Mouse (Mus musculus): Measurements from ENCODE around the gene Tsc2.
A peak's percentile ranks its signal among the peaks of the same experiment; 100 is the strongest.

Tsc2 gene

DNA sequence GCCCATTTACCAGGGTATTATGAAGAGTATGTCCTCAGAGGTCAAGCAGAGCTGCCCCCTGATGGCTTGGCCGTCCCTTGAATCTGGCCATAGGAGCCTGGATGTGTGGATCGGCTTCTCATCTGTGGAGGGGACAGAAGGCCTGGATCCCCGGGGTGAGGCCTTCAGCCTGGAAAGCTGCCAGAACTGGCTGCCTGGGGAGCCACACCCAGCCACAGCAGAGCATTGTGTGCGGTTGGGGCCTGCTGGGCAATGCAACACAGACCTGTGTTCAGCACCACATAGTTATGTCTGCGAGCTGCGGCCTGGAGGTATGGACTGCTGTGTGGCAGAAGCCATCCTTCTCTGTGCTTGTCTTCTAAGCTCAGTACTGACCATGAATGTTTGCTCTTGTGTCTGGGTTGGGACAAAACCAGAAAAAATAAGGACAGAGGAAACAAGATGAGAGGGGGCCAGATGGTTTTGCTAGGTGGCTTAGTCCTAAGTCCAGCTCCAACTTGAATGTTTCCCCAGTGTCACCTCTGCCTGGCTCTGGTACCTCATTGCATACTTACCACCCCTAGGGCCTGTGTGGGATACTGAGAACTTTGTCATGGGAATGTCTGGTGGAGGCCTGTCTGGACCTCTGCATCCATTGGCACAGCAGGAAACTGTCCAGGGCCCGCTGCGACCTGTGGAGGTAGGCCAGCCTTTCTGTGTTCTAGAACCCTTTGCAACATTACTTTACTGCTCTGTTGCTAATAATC lies 65.2 kb downstream of the Tsc2 start:
- peak; percentile 36 for DNase-seq (ENCODE audit: low read depth)

DNA sequence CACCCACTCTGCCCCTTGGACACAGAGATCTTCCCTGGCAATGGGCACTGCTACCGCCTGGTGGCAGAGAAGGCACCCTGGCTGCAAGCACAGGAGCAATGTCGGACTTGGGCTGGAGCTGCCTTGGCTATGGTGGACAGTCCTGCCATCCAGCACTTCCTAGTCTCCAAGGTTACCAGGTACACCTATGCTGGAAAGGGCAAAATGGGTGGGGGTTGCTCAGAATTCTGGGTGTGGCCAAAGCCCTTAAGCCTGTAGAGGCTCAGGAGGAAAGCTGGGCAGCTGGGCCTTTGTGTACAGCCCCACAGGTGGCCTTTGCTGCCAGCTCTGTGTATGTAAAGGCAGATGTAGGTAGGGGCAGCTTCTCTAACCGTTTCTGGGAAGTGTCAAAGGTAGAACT lies 66.6 kb downstream of the Tsc2 start:
- no peak for DNase-seq (ENCODE audit: low read depth)

DNA sequence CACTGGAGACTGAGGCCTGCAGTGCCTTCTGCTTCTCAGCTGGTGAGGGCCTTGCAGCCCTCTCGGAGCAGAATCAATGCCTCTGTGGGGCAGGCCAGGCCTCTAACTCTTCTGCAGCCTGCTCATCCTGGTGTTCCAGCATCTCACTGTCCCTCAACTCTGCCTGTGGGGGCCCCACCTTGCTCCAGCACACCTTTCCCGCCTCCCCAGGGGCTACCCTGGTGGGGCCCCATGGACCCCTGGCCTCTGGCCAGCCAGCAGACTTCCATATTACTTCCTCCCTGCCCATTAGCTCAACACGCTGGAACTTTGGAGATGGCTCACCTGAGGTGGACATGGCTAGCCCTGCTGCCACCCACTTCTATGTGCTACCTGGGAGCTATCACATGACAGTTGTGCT lies 67.3 kb downstream of the Tsc2 start:
- DNase-seq (ENCODE audit: low read depth): no peak

DNA sequence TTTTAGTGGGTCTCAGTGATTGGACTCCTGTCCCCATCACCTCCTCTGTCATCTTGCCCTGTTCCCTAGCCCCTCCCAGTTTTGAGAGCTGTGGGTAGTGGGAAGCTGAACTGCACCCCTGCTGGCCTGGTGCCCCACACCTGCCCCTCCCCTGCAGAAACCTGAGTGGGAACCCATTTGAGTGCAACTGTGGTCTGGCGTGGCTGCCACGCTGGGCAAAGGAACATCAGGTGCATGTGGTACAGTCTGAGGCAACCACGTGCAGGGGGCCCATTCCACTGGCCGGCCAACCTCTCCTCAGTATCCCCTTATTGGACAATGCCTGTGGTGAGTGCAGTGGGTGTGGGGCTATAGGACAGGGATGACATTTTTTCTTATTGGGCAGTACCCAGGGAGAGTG lies 68.0 kb downstream of the Tsc2 start:
- no peak for DNase-seq (ENCODE audit: low read depth)

DNA sequence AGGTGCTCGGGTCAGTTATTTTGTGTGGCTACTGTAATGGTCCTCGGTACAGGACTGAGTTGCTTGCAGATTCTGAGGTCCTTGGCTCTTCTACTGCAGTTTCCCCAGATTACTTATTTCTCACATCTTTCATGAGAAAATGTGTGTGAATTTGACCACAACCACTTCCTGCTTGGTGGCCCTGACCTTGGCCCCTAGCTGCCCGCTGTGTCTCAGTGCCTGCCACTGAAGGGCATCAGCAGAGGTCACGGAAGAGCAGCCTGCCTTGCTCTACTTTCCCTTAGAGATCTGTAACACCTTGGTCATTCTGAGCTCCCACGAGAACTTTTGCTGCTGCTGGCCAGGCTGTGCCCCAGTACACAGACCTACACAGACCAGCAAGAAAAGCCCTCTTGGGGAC lies 68.8 kb downstream of the Tsc2 start:
- DNase-seq (ENCODE audit: low read depth): no peak

DNA sequence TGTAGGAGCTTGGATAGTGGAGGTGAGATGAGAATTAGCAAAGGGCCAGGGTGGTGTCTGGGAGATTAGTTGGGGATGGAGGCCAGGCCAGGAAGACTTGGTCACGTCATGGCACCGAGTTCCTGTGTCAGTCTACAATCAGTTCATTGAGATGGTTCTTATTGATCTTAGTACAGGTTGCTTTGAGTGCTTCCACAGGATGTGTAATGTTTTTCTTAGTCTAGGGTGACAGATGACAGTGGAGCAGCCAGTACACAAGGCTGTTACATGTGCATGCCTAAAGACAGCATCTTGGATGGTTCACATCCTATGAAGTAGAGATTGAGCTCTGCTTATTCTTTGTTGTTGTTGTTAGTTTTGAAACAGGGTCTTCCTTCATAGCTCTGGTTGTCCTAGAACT lies 70.8 kb downstream of the Tsc2 start:
- DNase-seq (ENCODE audit: low read depth): no peak

DNA sequence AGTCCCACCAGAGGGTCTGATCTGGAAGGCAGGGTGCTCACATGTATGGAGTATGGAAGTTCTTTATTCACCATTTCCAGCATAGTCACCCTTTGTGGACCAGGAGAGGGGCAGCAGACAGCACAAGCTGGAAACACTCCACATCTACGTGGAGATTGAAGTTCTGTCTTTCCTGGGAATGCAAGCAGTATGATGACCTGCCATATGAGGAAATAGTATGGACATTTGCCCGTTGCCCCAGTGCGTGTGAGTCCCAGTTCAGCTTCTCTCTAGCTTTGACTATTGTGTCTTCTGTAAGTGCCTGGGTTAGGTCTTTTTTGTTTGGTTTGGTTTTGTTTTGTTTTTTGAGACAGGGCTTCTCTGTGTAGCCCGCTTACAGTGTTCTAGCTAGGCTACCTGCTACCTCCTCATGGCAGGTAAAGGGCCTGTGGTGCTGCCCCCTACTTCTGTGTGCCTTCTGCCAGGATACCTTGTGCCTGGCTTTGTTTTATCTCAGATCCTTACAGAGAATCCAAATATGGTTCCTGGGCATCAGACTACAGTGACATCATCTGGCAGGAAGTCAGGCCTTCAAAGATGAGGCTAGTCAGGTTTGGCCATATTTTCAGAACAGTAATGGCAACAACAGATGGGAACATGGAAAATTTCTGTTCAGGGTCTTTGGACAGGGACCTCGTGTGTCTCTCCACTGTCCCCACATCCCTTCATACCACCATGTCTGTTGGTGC lies 72.0 kb downstream of the Tsc2 start:
- DNase-seq (ENCODE audit: low read depth): no peak

DNA sequence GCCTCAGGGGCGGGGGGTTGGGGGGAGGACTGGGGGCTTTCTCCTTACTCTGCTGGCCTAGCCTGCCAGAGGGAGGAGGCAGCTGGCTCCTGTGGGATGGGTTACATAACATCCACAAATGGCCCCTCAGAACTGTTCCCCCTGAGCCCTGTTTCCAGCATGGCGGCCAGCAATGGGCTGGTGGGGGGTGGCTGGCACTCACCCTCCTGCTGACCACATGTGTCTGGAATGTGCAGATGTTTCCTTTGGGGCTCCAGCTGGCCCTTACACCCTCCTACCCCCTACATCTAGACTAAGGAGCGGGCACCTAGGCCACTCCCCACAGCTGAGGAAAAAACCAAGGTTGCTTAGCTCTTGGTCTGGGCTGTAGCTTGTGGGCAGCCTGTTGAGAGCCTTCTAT lies 73.3 kb downstream of the Tsc2 start:
- no peak for DNase-seq (ENCODE audit: low read depth)

DNA sequence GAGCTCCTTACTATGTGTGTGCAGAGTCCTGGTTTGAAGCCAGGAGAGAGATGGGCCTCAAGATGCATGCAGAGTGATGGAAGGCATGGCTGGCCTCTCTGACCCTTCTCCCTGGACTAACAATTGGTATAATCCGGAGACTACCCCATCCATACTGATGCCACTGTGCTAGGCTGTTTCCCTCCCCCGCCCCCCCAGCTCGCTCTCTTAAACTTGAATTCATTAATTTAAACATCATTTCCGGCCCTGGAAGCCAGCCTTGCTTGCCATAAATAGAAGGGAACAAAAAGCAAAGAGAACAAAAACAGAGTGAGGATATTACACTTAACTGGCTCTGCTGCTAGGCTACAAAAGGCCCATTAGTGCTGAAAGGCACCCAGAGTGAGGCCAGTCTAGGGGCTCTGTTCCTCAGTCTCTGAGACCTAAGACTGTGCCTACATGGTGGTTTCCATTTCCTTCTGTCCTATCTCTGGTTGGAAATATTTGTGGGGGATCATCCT lies 73.8 kb downstream of the Tsc2 start:
- DNase-seq (ENCODE audit: low read depth): no peak

DNA sequence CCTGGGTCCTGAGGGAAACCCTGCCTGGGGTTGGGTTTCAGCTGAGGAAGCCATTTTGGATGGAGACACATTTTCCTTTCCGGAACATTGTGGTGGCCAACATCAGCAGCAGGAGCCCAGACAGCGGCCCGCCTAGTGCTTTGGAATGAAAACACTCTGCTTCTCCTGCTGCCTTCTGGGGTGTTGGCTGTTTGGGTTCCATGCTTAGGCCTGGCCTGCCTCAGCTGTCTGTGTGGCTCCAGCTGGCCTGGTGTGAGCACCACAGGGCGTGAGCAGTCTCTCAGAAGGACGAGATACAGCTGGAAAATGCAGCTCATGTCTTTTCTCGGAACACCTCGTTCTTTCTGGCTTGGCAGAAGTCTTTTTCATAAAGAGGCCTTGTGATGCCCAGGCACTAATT lies 75.3 kb downstream of the Tsc2 start:
- no peak for DNase-seq (ENCODE audit: low read depth)

DNA sequence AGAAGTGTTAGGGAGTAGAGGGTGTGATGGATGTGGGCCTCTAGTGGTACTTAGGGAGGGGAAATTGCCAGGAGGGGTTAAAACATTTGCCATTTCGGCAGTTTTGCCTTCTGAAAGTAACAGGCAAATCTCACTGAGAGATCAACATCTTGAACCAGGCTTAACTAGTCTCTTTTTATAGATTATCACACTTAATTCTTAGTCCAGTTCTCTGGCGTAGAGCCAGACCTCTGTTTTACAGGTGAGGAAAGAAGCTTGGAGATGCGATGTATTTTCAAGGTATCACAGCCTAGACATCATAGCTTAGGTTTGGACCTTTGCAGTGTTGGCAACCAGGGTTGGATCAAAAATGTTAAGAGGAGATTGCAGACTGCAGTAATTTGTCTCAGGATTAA lies 81.4 kb downstream of the Tsc2 start:
- DNase-seq (ENCODE audit: low read depth): no peak

DNA sequence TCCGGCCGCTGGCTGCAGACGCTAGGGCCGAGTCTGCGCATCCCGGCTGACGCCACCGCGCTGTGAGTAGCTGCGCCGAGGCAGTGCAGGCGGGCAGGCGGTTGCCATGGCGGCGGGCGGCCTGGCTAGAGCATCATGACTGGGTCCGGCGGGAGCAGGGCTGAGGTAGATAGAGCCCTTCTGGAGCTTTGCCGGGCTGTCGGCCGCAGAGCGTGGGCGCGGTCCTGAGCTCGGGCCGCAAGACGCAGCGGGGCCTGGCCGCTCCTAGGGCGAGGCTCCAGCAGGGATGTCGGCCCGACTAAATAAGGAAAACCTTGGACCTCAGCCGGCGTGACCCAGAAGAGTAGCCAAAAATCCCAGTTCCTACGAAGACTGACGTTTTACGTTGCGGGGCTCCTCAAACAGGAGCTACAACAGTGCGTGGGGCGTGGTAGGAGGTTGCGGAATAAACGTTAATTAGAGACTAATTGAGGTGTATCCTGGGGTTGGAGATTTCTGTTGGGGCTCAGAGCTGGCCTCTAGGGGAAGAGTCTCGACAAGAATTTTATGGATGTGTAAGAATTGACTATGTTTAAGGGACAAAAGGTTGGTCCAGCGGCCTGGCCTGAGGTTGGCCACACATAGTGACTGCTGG lies 81.9 kb downstream of the Tsc2 start:
- no peak for DNase-seq (ENCODE audit: low read depth)

DNA sequence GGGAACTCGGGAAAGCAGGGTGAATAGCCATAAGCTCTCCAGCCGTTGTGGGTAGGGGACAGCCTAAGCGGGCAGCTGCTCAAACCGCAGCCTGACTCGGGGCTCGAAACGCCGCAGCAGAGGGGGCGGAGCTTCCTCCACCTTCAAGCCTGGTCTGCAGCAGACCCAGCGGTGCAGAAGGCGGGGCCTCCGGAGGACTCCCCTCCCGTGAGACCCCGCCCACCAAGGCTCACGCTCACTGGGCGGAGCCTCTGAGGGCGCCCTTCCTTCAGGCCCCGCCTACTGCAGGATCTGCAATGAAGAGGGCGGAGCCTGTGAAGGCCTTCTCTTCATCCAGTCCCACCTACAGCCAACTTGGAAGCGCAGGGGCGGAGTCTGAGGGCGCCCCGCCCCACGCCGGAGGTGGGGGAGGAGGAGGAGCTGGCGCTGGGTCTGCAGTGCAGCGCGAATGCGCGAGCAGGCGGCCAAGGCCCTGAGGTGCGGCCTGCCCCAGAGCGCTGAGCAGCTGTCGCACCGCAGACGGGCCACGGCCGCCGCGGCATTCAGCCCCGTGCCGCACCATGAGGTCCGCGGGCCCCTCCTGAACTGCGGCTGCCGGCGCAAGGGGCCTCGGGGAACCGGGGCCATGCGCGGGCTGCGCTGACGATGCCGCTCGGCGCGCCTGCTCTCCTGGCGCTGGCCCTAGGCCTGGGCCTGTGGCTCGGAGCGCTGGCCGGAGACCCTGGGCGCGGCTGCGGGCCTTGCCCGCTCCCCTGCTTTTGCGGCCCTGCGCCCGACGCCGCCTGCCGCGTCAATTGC lies 82.6 kb downstream of the Tsc2 start, which contains the start of gene Pkd1:
Pkd1 (plus strand) TSS at position 217 of the 798 bp plus-strand sequence.
- peak; percentile 100 for DNase-seq (ENCODE audit: low read depth)

DNA sequence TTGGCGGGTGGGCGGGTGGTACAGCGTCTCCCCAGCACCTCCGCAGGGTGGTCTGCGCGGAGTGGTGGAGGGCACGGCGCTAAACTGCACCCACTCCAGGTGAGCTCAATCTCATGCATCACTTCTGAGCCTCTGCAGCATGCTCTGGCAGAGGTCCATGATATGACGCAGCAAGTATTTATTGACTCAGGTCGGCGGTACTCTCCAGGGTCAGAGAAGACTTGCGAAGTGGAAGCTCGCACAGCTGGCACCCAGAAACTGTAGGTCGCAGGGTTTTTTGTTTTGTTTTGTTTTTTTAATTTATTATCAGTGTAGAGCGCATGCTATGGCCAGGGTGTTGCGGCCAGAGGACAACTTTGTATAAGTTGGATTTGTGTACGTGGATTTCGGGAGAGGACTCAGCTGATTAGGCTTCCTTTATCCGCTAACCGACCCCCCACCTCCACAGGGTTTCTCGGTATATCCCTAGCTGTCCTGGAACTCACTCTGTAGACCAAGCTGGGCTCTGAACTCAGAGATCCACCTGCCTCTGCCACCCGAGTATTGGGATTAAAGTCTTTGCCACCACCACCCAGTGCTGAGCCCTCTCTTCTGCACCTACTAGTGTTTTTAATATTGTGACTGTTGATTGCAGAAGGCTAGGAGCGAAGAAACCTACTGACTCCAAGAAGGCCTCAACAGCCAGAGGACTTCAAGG lies 83.4 kb downstream of the Tsc2 start:
- DNase-seq (ENCODE audit: low read depth): no peak

DNA sequence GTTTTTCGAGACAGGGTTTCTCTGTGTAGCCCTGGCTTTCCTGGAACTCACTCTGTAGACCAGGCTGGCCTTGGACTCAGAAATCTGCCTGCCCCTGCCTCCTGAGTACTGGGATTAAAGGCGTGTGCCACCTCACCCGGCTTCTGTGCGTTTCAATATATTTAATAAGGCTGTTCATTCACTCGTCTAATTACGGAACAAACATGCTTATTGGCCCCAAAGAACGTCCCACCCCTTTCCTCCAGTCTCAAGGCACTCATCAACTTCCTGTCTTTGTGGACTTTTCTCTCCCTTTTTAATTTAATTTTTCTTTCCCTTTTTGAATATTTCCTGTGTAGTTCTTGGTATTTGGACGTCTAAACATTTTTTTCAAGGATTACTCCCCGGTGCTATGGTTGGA lies 84.0 kb downstream of the Tsc2 start:
- DNase-seq (ENCODE audit: low read depth): no peak

DNA sequence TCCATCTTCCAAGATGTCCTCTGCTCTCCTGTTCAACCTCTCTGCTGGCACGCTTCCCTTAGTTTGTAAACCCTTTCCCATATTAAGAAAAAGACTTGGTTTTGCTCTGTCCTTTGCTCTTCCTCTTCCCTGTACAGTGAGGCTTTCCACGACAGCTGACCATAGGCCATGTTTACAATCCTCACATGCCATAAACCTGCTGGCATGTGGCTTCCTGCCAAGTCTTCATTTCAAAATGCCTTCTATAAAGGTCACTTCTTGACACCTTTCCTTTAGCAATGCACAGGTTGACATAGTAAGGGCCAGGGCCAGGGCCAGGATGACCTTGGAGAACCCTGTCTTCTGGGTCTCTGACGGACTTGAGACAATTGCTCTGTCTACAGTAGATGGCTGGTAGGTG lies 86.2 kb downstream of the Tsc2 start:
- DNase-seq (ENCODE audit: low read depth): no peak

All from c-Kit-positive CD71-positive TER-119-negative erythroid progenitor cells, embryonic 14.5 days (primary cell).